Mouse (Mus musculus) bone marrow, adult 2 months (tissue): ENCODE results near the gene Pdzd3.

Source experiments
- CTCF ChIP-seq: fragments of 200-500 bp; IDR thresholded peaks from 2 replicates; pipeline ENCODE4 v1.5.1; 2011; ENCODE audit warnings: low read length, control low read depth; ENCODE audit not compliant: control insufficient read depth, insufficient read depth
- POLR2A ChIP-seq: fragments of 200-500 bp; IDR thresholded peaks from 2 replicates; pipeline ENCODE4 v1.6.1; 2011; ENCODE audit warnings: low read depth, mild to moderate bottlenecking, control low read depth, low read length, borderline replicate concordance; ENCODE audit not compliant: control insufficient read depth

DNA sequence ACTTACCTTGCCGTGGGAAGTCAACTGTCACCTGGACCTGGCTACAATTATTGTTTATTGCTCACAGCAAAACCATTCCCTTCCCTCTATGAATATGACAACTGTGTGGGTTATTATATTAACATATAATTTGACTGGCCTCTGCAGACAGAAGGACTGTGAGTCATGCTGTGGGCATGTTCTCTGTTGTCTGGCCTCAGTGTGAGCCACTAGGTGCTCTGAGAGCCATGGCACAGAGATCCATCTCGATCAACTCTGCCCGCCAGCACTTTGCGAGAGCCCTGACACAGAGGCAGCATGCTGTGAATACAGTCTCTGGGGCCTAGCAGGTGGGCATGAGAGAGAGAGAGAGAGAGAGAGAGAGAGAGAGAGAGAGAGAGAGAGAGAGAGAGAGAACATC, 18.7 kb upstream of the Pdzd3 start:
- TF ChIP-seq CTCF (no peak), POLR2A (no peak)
